Mouse (Mus musculus): Measurements from ENCODE around the gene Fbxw18. TPM values are rescaled to one million over a fixed set of nuclear protein-coding genes. Genes with fewer than 3 reads are reported as not detected.

Gene Fbxw18
- polyA plus RNA-seq (2017; shearing (Covaris generic)): not detected

DNA sequence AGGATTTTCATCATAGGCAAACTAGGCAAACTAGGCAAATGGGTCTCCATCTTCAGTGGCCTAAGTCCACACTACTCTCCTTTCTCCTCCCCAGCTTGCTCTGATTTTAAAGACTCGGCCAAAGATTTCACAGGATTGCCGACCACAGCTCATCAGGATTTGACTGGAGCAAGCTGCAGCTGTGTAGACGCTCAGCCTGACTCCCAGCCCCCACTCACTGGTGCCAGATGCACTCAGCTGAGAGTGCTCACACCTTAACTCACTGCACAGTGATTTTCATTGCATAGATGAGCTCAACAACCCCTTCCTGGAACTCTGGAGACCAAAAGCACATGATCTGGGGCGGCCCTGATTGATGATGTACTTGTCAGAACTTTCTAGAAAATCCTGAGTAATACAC is at the start of gene Fbxw18:
TSS of gene Fbxw18 (minus strand) at position 101 of the 400 bp plus-strand sequence.

DNA sequence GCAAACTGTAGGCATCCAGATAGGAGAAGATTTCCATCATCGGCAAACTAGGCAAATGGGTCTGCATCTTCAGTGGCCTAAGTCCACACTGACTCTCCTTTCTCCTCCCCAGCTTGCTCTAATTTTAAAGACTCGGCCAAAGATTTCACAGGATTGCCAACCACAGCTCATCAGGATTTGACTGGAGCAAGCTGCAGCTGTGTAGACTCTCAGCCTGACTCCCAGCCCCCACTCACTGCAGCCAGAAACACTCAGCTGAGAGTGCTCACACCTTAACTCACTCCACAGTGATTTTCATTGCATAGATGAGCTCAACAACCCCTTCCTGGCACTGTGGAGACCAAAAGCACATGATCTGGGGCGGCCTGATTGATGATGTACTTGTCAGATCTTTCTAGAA is 43.5 kb upstream of the Fbxw18 start, which contains the start of gene Fbxw26:
TSS of gene Fbxw26 (minus strand) at position 101 of the 400 bp plus-strand sequence.

DNA sequence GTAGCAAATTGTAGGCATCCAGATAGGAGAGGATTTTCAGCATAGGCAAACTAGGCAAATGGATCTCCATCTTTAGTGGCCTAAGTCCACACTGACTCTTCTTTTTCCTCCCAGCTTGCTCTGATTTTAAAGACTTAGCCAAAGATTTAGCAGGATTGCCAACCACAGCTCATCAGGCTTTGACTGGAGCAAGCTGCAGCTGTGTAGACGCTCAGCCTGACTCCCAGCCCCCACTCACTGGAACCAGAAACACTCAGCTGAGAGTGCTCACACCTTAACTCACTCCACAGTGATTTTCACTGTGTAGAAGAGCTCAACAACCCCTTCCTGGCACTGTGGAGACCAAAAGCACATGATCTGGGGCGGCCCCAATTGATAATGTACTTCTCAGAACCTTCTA is 37.9 kb downstream of the Fbxw18 start, which contains the start of gene Fbxw25:
TSS of gene Fbxw25 (minus strand) at position 101 of the 400 bp plus-strand sequence.

Other genes with a start within 250 kb of the Fbxw18 start
- gene Fbxw19, start 206.8 kb downstream of the Fbxw18 start, polyA plus RNA-seq (2017; shearing (Covaris generic)): not detected
- not detected for gene Fbxw15, start 134.4 kb downstream of the Fbxw18 start, polyA plus RNA-seq (2017; shearing (Covaris generic))
- gene Fbxw24, start 76.6 kb downstream of the Fbxw18 start, polyA plus RNA-seq (2017; shearing (Covaris generic)): not detected
- not detected for gene Fbxw25, start 38.0 kb downstream of the Fbxw18 start, polyA plus RNA-seq (2017; shearing (Covaris generic))
- not detected for gene Fbxw26, start 43.4 kb upstream of the Fbxw18 start, polyA plus RNA-seq (2017; shearing (Covaris generic))
- gene Fbxw27, start 88.0 kb upstream of the Fbxw18 start, polyA plus RNA-seq (2017; shearing (Covaris generic)): not detected
- not detected for gene Spink8, start 109.6 kb upstream of the Fbxw18 start, polyA plus RNA-seq (2017; shearing (Covaris generic))
- 17.7 TPM for gene Nme6, start 130.0 kb upstream of the Fbxw18 start, polyA plus RNA-seq (2017; shearing (Covaris generic))
- not detected for gene Camp, start 146.9 kb upstream of the Fbxw18 start, polyA plus RNA-seq (2017; shearing (Covaris generic))
- gene Cdc25a, start 172.9 kb upstream of the Fbxw18 start, polyA plus RNA-seq (2017; shearing (Covaris generic)): 8.1 TPM
- 69.4 TPM for gene Map4, start 228.8 kb upstream of the Fbxw18 start, polyA plus RNA-seq (2017; shearing (Covaris generic))